Mouse (Mus musculus): Measurements from ENCODE around the gene Sin3a. TPM values are rescaled to one million over a fixed set of nuclear protein-coding genes. Genes with fewer than 3 reads are reported as not detected.

Sin3a gene
- total RNA-seq, 2 experiments from 2014 or later, result 15.3 to 17.3 TPM

- DNase-seq (ENCODE audit: low spot score), result no peak
These were observed 94.3 kb downstream of the Sin3a start for GRCm38 (mm10) chr9:57166173-57166572.

- no peak for DNase-seq (ENCODE audit: low spot score)
These were observed 96.6 kb downstream of the Sin3a start for GRCm38 (mm10) chr9:57168411-57168810.

Other genes starting within 250 kb of the Sin3a start
- not detected for gene Odf3l1, start 207.4 kb upstream of the Sin3a start, total RNA-seq (2021)
- 1 to 10 TPM; 2.9 to 5.8 TPM for gene Cspg4, start 207.0 kb upstream of the Sin3a start, total RNA-seq (2021)
- 1 to 10 TPM; 2.1 to 3.3 TPM for gene Snx33, start 143.7 kb upstream of the Sin3a start, total RNA-seq (2021)
- 10 to 100 TPM; 46.7 to 51.6 TPM for gene Imp3, start 134.6 kb upstream of the Sin3a start, total RNA-seq (2021)
- gene Snupn, start 121.2 kb upstream of the Sin3a start, total RNA-seq (2021), result 10 to 100 TPM; 10.8 to 11.5 TPM
- 1 to 10 TPM; 3.3 to 4.7 TPM for gene Ptpn9, start 77.1 kb upstream of the Sin3a start, total RNA-seq (2021)
- 10 to 100 TPM; 25.4 to 31.6 TPM for gene Man2c1, start 58.6 kb downstream of the Sin3a start, total RNA-seq (2021)
- 1 to 10 TPM; 5.8 to 6.2 TPM for gene Neil1, start 76.3 kb downstream of the Sin3a start, total RNA-seq (2021)
- 10 to 100 TPM; 26.6 to 29.1 TPM for gene Commd4, start 86.3 kb downstream of the Sin3a start, total RNA-seq (2021)
- not detected for gene Trcg1, start 164.5 kb downstream of the Sin3a start, total RNA-seq (2021)
- 1 to 10 TPM; 2.9 to 4.0 TPM for gene 1700017B05Rik, start 190.6 kb downstream of the Sin3a start, total RNA-seq (2021)